Mouse (Mus musculus): ENCODE results near the gene Nav2.

Nav2 gene

GRCm38 (mm10) chr7:49159646-49160555 lies 251.4 kb downstream of the Nav2 start:
- no peak for DNase-seq (ENCODE audit: low read depth, low spot score)

DNA sequence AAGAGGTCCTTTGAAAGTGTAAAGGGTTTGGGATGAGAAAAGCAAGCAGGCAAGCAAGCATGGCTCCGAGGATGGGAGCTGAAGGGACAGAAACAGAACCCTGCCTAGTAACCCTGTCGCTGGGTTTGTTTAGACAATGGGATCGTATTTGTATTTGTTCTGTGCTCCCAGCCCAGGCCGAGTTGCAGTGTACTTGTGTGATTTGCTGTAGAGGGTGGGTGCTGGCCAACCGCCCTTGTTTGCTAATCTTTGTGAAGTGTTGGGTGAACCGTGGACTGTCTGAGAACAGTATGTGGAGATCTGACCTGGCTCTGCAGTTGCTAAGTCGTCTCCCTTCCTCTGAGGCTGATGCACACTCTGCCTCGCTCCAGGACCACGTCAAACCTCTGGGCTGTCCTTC lies 253.6 kb downstream of the Nav2 start:
- DNase-seq (ENCODE audit: low read depth, low spot score): no peak

GRCm38 (mm10) chr7:49163789-49164188 lies 255.3 kb downstream of the Nav2 start:
- no peak for DNase-seq (ENCODE audit: low read depth, low spot score)

DNA sequence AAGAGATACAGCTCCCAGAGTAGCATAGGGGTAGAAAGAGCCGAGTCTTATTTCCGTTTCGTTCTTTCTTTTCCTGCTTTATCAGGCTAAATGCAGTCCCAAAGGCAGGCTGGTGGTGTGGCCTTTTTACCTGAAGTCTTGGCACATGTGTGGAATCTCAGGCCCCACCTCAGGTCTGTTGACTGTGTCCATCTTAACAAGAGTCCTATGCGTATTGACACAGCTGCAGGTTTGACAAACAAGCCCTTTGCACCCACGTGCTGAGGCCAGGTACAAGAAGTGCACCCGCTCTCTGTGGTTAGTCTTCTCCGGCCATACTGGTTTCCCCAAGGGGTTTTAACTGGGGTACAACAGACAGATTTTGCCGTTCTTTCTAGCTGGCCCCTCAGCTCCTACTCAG lies 256.4 kb downstream of the Nav2 start:
- no peak for DNase-seq (ENCODE audit: low read depth, low spot score)

DNA sequence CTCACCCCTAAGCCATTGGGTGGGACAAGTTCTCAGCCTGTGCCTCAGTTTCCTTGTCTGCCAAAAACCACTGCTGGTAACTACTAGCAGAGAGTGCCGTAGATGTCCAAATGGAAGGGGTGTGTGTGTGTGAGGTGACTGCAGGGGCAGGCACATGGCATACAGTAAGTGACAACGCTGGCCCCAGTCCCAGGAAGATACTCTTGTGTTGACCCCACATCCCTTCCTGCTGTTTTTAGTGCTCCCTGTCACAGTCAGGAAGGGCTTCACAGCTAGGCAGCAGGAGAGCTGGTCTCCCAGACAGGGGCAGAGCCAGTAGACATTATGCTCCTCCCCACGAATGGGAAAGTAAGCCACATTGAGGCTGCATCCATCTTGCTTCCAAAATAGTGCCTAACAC lies 264.4 kb downstream of the Nav2 start:
- DNase-seq (ENCODE audit: low read depth, low spot score): no peak

- DNase-seq (ENCODE audit: low read depth, low spot score): no peak
Observed at GRCm38 (mm10) chr7:49175784-49176409, 267.4 kb downstream of the Nav2 start.

DNA sequence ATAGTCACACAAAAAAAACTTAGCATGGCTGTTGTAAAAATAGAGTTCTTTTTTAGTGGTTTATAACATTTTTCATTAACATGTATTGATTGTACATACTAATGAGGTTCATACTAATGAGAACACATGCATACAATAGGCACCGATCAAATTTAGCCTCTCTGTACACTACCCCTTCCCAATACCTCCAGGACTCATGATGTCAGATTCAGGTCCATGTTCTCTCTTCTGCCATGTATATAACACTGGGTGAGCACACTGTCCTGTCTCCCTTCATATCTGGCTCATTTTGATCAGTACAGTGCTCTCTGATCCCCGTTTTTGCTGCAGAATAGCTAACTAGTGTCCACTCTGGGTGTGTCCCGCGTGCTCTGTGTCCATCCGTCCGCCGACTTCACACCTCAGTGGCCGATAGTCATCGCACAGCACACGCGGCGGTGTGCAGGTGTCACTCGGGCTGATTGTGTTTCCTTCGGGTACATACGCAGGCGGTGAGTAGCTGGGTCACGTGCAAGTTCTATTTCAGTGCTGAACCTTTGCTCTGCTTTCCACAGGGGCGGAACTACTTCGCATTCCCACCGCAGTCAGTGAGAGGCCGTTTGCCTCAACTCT lies 268.2 kb downstream of the Nav2 start:
- no peak for DNase-seq (ENCODE audit: low read depth, low spot score)

DNA sequence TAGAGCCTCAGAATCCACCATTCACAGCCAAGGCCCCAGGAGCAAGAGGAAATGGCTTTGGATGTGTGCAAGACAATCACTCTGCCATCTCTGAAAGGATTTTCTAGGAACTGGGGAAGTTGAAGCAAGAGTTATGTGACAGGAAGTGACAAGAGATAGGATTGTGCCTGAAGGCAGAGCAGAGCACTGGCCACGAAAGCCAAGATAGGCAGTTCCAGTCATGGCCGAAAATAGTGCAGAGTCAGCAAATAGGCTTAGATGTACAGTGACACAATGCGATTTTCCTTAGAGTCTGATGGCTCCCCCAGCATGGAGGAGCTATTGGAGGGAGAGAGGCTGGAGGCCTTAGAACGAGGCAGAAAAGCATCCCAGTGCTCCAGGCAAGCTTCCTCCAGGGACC lies 269.7 kb downstream of the Nav2 start:
- no peak for DNase-seq (ENCODE audit: low read depth, low spot score)

GRCm38 (mm10) chr7:49181010-49181409 lies 272.5 kb downstream of the Nav2 start:
- DNase-seq (ENCODE audit: low read depth, low spot score): no peak

DNA sequence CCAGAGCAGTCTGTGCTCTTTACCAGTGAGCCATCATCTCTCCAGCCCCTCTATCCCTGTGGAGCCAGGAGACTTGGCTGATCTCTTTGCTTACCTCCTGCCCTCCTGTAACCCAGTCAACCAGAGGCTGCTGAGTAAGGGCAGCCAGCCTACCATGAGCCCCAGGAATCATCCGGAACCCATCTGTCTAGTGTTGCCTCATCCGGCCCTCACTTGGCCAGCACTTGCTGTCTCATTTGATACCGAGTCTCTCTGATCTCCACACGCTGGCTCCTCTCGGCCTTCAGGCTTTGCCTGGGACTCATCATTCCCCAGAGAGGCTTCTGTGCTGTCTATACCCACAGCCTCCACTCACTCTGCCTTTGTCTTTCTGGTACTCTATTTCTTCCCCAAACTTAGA lies 273.9 kb downstream of the Nav2 start:
- no peak for DNase-seq (ENCODE audit: low read depth, low spot score)

DNA sequence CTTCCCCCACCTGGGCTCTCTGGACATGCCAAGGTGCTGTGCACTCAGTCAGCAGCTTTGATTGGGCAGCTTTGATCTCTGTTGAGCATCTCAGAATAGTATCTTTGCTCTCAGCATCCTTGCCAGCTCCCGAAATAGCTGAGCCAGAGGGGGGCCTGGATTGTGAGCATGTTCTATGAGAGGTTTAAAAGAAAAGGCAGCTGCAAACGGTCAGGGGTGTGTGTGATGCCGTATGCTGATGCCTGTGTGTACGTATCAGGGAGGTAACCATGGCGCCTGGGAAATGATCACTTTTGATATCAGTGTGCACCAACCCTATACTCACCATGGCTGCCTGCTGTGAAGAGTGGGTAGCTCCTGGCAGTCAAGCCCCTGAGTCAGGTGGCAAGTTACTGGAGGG lies 275.2 kb downstream of the Nav2 start:
- no peak for DNase-seq (ENCODE audit: low read depth, low spot score)

DNA sequence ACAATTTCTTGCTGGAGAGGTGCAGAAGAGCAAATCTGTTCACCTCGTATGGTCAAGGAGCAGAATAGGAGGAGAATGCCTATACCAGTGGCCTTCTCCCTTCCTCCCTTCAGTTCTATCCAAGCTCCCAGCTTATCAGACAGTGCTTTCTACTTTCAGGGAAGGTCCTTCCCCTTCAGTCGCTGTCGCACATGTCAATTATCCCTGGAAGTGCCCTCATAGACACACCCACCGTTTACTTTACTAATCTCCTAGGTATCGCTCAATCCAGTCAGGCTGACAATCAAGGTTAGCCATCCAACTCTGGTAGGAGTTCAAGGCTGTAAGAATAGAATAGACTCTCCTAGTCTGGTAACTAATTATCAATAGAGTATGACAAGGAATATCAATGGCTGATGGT lies 277.5 kb downstream of the Nav2 start:
- no peak for DNase-seq (ENCODE audit: low read depth, low spot score)

DNA sequence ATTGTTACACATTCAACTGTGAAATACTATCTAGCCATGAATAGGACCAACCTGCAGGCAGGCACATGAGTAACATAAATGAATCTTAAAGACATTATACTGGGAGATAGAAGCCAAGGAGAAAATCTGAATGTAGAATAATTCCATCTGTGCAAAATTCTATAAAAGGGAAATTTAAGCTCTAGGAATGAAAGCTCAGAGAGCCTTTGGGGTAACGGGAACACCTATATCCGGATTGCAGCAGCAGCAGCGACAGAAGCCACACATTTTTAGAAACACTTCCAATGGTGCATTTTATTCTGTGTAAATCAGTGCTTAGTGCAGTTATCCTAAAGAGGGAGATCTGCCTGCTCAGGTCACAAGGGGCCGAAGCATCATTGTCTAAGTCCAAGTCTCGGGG lies 280.8 kb downstream of the Nav2 start:
- DNase-seq (ENCODE audit: low read depth, low spot score): no peak

GRCm38 (mm10) chr7:49190231-49190985 lies 281.9 kb downstream of the Nav2 start:
- DNase-seq (ENCODE audit: low read depth, low spot score): no peak

DNA sequence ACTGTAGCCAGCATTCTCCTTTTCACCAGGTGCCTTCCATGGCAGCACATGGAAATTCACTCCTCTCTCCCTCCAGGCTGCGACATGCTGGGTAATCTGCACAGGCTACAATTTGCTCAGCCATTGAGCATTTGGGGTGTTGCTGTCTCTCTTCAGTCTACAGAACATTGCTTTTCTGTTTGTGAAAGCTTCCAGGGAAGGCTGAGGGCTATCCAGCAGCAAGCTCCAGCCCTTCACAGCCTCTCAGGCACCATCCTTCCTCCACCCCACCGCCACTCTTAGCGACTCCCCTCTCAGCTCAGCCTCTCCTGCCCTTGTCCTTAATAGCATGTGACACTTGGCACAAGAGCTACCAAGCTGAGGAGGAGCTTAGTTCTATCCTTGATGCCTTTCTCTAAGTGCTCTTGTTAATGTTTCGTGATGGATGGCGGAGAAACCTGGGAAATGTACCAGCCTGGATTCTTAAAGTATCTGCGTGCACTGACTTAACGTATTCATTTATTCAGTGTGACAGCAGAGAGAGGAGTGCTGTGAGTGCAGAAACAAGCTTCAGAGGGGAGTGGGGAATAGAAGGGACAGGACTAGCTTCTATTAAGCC lies 282.7 kb downstream of the Nav2 start:
- DNase-seq (ENCODE audit: low read depth, low spot score): no peak

- DNase-seq (ENCODE audit: low read depth, low spot score): no peak
Observed at GRCm38 (mm10) chr7:49192061-49192695, 283.7 kb downstream of the Nav2 start.

GRCm38 (mm10) chr7:49195711-49196147 lies 287.2 kb downstream of the Nav2 start:
- DNase-seq (ENCODE audit: low read depth, low spot score): no peak

GRCm38 (mm10) chr7:49199366-49199765 lies 290.9 kb downstream of the Nav2 start:
- DNase-seq (ENCODE audit: low read depth, low spot score): no peak

DNA sequence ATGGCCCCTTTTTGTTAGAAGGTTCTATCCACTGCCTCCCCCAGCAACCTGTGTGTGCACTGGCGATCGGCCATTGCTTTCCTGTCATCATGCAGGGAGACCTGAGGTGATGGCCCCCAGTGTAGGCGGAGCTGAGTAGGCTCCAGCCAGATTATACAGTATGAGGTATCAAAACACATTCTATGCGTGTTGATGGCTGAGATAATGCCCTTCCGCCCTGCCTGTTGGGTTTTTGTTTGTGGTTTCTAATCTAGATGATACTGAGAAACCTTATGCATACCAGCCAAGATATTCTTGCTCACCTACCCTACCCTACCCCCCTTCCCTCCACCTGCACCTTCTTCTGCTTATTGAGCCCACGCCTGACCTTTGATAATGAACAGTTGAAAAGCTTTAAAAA lies 291.8 kb downstream of the Nav2 start:
- no peak for DNase-seq (ENCODE audit: low read depth, low spot score)

DNA sequence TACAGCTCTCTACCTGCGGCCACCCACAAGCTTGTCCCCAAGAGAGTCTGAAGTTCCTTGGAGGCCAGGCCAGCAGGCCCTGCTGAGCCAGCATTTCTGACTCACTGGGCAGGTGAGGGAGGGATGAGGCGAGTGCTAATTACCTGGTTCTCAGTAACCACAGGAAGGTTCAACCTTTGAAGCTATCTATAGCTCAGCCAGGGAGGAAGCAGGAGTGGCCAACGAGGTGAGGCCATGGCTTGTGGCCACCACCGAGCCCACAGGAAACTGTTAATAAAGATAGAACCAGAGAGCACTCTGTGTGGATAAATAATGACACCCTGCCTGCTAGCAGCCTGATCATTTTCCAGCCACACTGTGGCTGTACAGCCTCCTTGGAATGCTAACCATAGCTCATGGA lies 294.5 kb downstream of the Nav2 start:
- DNase-seq (ENCODE audit: low read depth, low spot score): no peak

- no peak for DNase-seq (ENCODE audit: low read depth, low spot score)
Observed at GRCm38 (mm10) chr7:49204856-49205255, 296.3 kb downstream of the Nav2 start.

Data from forelimb bud, embryonic 11.5 days (tissue).